Mouse (Mus musculus) ES-CJ7 (cell line): Measurements from ENCODE around the gene Wwp2.

ENCODE experiments used
- DNase-seq: peaks from one replicate; pipeline ENCODE4 v3.0.0; 2011; ENCODE audit warnings: low read depth, low spot score

Gene Wwp2

DNA sequence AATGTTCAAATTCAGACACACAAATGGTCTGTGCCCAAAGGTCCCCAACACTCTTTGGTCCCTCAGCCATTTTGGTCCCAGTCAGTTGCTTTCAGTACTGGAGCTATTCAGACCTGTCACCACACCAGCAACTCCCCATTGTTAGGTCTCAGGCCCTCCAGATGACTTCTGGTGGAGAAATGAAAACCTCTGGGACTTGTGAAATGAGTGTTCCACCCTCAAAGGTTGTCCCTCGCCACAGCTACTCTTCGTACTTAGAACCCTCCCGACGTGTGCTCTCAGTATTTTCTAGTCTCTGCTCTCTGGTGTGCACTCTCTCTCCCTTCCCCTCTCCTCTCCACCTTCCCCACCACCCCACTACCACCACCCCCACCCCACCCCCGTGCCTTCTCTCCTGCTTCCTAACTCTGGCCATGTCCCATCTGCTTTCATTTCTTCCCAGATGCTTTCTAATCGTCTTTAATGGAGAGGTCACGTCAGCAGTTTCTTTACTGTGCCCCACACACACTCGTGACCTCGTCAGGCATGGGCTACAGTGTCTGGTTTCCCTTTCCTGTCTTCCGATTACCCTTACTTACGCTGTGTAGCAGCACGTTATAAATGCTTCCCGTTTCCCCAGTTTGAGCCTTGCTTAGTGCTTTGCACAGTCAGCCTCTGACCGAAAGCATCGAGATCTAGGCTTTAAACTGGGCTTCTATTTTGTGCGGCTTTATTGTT is 124.8 kb downstream of the Wwp2 start:
- no peak for DNase-seq

DNA sequence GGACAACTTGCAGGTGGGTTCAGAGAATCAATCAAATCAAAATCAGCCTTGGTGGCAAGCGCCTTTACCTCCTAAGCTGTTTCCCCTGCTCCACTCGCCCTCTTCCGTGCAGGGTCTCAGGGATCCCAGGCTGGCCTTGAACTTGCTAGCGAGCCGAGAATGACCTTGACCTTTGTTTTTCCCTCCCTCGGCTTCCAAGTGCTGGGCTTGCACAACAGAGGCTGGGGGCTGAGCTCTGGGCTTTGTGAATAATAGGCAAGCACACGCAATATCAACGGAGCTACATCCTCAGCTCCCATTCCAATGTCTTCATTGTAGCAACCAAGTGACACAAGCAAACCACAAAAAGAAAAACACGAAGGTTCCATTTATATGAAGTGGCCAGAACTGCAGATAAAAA is 126.0 kb downstream of the Wwp2 start:
- DNase-seq = peak; percentile 62

DNA sequence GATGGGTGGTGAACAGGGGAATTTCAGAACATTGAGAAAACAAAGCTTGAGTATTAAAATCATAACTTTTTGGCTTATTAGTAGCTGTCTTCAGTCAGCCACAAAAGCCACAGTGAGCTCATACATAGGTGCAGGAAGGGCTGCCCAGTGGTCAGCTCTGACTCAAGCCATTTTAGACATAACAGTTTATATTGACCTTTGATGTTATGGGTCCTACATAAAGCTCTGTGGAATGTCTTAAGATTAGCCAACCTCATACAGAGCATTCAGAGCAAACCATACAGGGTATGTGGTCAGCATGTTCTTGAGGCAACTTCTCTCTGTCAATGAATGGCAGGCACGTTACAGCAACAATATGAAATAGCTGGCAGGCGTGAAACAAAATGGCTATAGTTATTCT is 134.9 kb downstream of the Wwp2 start:
- DNase-seq = no peak

GRCm38 (mm10) chr8:107571486-107572135 is 135.4 kb downstream of the Wwp2 start:
- DNase-seq = no peak

DNA sequence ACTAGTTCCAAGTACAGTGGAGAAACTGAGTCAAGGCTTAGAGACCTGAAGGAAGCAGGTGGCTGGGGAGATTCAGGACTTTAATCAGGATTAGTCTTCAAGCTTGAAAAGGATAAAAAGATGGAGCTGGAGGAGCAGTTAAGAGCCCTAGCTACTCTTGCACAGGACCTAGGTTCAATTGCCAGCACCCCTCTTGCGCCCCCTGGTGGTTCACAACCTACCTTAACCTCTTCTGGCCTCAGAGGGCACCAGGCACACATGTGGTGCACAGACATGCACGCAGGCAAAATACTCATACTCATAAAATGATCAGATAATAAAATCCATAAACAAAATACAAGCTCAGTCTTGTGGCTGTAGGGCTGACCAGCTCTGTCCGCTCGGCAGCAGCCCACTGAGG is 136.3 kb downstream of the Wwp2 start:
- DNase-seq = peak; percentile 87

- peak; percentile 82 for DNase-seq
Observed at GRCm38 (mm10) chr8:107574771-107575170, 138.6 kb downstream of the Wwp2 start.

GRCm38 (mm10) chr8:107576702-107577101 is 140.5 kb downstream of the Wwp2 start:
- peak; percentile 96 for DNase-seq

GRCm38 (mm10) chr8:107577640-107578039 is 141.5 kb downstream of the Wwp2 start:
- DNase-seq = no peak

GRCm38 (mm10) chr8:107578132-107578531 is 142.0 kb downstream of the Wwp2 start:
- DNase-seq = no peak

DNA sequence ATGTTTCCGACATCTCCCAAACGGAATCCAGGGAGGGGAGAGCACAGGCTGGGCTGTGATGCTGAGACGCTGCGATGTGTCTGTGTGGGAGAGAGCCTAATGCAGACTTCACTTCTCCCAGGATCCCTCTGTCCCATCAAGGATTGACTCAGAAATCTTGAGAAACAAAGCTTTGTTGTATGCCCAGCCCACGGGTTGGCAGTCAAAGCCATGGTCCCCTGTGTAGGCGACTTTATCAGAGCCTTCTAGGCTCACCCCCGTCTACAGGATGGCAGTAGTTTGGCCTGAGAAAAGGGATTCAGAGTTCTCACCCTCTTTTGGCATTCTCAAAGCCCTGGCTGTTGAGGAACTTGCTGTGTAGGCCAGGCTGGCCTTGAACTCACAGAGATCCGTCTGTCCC is 142.4 kb downstream of the Wwp2 start:
- DNase-seq = no peak

DNA sequence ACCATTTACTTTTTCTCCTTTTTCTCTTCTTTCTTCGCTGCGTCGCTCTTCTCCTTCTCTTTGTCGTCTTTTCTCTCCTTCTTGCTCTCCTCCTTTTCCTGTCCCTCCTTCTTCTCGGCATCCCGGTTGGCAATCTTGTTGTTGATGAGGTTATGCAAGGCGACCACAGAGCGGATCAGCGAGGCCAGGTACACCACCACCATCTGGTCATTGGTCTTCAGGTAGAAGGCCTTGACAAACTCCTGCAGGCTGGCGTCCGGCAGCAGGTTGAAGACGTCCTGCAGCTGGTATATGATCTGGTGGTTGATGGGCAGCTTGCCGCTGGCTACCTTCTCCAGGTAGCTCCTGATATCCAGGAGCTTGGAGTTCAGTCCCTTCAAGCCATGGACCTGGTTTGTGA is 144.7 kb downstream of the Wwp2 start:
- DNase-seq = no peak

- no peak for DNase-seq
Observed at GRCm38 (mm10) chr8:107581536-107581935, 145.4 kb downstream of the Wwp2 start.

DNA sequence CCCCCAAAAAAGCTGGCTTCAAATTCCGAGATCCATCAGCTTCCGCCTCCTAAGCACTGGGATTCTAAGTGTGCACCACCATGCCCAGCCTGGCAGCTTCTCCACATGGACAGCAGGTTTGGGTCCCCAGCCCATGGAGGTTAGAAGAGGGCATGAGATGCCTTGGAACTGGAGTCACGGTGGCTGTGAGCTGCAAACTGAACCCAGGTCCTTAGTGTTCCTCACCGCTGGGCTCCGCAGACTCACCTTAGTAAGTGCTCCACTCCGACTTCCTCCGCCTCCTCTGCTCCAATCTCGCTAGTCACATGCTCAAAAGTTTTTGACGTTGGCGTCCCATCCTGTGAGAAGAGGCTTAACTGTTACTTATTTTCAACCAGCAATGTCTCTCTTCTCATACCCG is 146.0 kb downstream of the Wwp2 start:
- no peak for DNase-seq

DNA sequence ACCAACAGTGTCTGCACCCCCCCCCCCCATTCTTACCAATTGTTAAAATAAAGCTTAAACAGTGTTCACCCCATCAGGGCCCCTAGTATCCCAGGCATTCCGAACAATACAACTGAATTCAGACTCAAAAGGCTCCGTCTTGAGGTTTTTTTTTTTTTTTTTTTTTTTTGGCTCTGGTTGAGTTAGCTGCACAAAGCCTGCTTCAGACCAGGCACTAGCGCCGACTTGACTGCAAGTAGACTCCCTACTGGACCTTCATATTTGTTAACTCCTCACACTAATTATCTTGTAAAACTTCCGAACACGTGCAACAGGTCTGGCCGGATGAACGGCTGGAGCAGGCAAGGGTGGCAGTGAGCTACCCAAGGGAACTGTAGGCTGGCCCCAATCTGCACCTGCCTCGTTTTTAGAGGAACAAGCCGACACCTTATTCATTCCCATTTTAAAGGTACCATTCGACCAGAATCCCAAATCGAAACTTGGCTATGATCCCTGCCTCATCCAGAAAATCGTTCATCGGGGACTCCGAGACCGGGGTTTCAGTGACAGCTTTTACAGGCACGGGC is 151.3 kb downstream of the Wwp2 start:
- no peak for DNase-seq

- DNase-seq = peak; percentile 97
Observed at GRCm38 (mm10) chr8:107587995-107588780, 152.0 kb downstream of the Wwp2 start, which contains the start of gene Psmd7. Psmd7 (minus strand) TSS chr8:107588464.

DNA sequence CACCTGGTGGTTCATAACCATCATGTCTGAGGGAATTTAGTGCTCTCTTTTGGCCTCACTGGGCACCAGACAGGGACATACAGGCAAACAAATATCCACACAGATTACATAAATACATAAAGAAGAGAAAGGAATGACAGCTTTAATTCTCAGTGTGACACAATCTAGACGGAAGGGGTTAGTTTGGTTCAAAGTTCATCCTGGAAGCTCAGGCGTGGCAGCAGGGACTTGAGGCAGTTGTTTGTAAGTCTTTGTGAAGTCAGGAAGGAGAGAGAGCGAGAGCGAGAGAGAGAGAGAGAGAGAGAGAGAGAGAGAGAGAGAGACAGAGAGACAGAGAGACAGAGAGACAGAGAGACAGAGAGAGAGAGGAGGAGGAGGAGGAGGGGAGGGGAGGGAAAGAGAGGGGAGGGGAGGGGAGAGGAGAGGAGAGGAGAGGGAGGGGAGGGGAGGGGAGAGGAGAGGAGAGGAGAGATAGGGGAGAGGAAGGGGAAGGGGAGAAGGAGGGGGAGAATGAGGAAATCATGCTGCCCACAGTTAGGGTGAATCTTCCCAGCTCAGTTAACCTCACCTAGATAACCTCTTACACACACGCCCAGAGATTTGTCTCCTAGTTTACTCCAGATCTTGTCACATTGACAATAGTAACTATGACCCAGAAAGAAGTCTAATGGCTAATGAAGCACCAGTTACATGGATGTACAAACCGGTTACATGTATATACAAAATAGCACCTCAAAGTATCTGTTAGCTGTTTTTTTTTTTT is 158.0 kb downstream of the Wwp2 start:
- DNase-seq = peak; percentile 59

DNA sequence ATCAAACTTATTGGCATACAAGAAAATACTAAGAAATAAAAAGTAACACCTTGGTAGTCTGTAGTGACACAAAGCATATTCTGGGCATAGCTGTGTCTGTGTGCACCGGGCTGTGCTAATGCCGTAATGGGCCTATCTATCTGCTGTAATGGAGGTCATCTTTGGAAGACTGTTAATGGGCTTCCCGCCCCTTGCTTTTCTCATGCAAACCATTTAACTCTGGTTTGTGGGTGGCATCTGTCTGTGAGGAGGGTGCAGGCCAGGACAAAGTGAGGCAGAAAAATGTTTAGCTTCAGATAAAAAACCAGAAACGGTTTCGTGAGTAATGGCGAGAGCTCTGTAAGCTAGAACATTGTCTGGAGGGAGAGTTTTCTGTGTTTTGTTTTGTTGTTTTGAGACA is 158.7 kb downstream of the Wwp2 start:
- DNase-seq = peak; percentile 94

DNA sequence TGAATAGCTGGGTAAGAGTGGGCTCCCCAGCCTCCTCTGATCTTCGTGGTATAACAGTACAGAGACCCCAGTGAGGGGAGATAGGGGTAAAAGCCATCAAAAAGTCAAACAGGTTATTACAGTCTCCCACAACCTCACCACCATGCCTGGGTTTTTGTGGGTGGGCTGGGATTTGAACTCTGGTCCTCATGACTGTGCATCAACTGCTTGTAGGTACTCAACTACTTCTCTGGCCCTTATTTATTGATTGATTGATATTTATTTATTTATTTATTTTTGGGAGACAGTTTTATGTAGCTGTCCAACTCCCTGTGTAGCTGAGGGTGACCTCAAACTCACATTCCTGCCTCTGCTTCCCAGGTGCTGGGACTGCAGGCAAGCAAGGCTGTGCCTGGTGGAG is 161.6 kb downstream of the Wwp2 start:
- no peak for DNase-seq

- peak; percentile 88 for DNase-seq
Observed at GRCm38 (mm10) chr8:107599691-107600090, 163.5 kb downstream of the Wwp2 start.

DNA sequence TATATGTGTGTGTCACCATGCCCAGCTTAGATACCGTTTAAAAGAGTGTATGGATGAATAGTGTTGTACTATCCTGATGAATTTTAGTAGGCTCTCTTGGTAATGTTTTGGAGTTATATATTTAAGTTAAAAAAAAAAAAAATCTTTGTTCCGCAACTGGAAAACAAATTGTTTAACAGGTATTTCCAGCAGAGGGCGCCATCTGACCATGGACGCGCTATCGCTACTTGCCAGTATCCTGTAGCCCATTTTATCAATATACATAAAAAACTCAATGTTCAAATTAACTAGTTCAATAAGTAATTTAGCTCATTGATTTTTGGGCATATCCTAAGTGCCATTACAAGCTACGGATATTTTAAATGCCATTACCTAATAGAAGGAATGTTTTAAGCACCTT is 166.9 kb downstream of the Wwp2 start:
- DNase-seq = peak; percentile 64
